Mouse (Mus musculus) cerebellum, postnatal 36 days (tissue): ENCODE results near the gene Gm17654.
"Not testable (repeated sequence)": the region's sequence is repeated elsewhere in the genome, so short reads cannot be mapped to it uniquely, and the experiment has no call there.

ENCODE experiments used
- DNase-seq, 2 experiments: peaks; one replicate each; pipeline ENCODE4 v3.0.0; 2021 to 2022; ENCODE audit warnings: mixed read lengths in 2 of 2

Gm17654 gene

DNA sequence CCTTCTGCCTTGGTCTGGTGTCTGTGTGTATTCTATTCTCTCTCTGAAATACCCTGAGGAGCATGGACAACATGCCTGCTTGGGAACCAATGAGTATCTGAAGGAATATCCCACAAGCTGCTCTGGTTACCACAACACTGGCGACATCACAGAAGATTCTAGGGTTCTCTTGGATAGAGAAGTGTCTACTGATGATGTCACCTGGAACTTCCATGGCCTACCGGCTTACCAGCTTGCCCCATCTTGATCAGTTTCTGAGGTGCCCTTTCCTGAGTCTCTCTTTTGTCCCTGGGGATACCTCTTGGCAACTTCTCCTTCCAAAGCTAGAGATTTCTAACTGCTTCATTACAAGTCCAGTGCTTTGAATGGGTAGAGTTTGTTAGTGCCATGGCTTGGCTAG, at the start of gene Gm17654:
Gene Gm17654, minus strand, starts transcription at position 101 of the 400 bp plus-strand sequence.
- DNase-seq, result not testable (repeated sequence)

- DNase-seq, result not testable (repeated sequence)
These were observed 29.0 kb upstream of the Gm17654 start, which contains the start of gene Gm10375 for GRCm38 (mm10) chr14:43607913-43608312. Gene Gm10375, minus strand, starts transcription at chr14:43608013.

- not testable (repeated sequence) for DNase-seq
These were observed 977 bp downstream of the Gm17654 start for GRCm38 (mm10) chr14:43577969-43578368.

GRCm38 (mm10) chr14:43552271-43552670, 26.7 kb downstream of the Gm17654 start:
- DNase-seq, result not testable (repeated sequence)

DNA sequence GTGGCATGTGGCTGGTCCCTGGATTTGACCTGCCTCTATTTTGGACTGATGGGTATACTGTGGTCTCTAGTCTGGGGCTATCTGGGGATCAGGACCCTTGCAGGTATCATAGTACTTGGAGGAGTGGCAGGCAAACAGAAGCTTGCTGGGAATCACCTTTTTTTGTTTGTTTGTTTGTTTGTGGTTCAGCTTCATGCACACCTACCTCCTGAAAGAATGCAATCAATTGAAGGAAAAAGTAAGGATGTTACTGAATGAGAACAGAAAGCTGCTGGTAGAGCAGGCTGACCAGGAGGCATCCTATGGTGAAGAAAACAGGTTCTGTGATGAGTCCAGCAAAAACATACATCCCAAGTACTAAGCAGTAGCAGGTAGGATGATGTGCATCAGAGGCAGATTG, 32.7 kb downstream of the Gm17654 start:
- DNase-seq, result not testable (repeated sequence)

GRCm38 (mm10) chr14:43543276-43543675, 35.7 kb downstream of the Gm17654 start, which contains the start of gene Gm5799:
Gene Gm5799, plus strand, starts transcription at chr14:43543576.
- DNase-seq, result not testable (repeated sequence)

DNA sequence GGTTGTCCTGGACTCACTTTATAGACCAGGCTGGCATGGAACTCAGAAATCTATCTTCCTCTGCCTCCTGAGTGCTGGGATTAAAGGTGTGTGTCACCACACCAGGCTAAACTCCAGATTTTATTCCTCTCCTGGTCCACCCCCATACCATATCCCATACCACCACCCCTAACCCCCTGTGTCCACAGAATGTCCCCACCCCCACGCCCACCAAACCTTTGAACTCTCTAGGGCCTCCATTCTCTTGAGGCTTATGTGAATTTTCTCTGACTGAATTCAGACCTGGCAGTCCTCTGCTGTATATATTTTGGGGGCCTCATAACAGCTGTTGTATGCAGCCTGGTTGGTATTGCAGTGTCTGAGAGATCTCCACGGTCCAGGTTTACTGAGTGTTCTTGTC, 40.8 kb downstream of the Gm17654 start:
- not testable (repeated sequence) for DNase-seq

GRCm38 (mm10) chr14:43532387-43532786, 46.6 kb downstream of the Gm17654 start:
- not testable (repeated sequence) for DNase-seq

DNA sequence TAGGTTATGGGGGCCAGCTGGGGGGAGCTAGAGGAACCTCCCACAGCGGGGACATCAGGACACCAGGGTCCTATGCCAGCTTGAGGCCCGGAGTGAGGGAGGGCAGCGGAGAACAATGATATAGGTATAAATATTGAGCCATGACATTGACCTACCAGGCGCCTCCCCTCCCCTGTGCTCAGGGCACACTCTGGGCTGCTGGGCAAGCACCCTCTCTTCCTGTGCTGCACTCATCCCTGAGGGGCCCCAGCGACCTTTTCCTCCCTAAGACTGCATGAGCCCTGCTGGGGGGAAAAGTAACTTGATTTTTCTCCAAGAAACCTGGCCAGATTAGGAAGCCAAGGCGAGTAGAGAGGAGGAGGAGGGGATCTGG, 46.9 kb downstream of the Gm17654 start:
- DNase-seq, result not testable (repeated sequence)

DNA sequence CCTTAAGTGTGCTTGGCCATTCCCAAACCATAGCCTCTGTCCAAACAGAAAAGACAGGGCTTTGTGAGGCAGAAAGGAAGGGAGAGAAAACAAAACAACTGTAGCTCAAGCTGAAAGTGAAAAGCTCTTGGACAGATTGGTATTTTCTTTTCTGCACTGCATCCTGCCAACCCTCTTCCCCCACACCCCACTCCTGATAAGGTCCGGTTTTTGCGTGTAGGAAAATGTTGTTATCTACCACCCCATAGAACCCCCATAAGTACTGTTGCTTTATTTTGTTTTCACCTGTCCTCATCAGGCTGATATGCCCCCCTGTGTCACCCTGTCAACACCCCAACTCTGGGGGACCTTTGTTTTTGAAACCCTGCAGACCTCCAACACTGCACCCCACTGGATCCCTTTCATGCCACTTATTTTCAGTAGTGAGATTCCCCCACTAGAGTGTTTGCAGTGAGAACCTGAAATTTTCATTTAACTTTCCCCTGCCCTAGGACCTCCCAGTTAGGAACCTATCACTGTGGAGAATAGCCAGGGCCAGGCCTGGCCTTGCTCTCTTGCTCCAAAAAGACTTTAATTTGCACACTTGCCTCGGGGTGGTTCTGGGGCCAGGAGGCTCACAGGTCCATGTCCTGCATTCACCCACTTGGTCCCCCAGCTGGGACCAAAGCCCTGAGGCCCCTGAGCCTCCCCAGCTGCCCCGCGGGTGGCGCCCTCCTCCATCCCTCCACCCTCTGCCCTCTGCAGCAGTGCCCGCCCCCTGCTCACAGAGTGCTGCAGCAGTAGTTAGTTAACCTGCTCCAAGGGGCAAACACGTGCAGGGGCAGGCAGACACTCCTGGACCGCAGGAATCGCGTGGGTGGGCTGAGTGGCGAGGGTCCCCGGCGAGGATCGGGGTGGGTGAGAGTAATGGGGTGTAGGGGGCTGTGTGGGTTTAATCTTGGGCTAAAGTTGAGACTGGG, 47.6 kb downstream of the Gm17654 start:
- DNase-seq, result not testable (repeated sequence)
